Mouse (Mus musculus): ENCODE results near the gene Add3. TPM values are rescaled to one million over a fixed set of nuclear protein-coding genes. Genes with fewer than 3 reads are reported as not detected.

The Add3 gene
- polyA plus RNA-seq, 1 experiment from 2014 or later, result 119 TPM

DNA sequence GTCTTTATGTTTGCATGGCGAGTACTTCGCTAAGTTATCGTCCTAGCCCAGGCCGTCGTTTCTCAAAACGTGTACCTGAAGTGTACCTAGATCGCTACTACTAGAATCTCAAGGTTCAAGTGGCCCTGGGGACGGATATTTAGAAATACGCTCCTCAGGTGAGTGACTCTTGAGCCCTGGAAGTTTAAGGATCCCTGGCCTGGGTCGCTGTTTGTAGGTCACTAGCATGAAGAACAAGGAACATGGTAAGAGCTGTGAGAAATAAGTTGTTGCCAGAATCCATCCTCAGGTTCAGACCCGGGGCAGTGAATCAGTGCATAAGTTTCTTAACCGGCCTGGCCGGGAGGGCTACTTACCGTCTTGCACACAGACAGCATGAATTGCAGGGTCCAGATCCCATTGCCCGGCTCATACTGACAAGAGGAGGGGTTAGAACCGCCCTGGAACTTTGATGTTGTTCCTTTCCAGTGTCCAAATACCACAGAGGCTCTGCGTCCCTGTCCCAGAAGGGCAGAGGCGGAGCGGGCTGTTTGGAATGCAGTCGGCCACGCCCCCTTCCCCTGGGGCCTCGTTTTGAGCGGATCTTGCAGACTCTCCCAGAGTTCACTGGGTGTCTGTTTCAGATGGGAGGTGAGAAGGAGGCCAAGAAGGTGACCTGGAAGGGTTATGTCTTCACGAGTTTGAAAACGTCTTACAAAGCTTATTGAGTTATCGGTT, 34.7 kb upstream of the Add3 start:
- no peaks in the 10 kb centered on the region for H3K9me3 ChIP-seq (ENCODE audit: low read depth, low read length)
- TF ChIP-seq CTCF (IDR thresholded peaks at IDR 0.05; ENCODE audit: low read depth), result no peak
- H3K27me3 ChIP-seq (ENCODE audit: insufficient read depth, low read length), result no peaks in the 10 kb centered on the region
- H3K4me2 ChIP-seq, result peak overlapping the region; percentile 55
- H3K4me1 ChIP-seq (ENCODE audit: insufficient read depth), result peaks cover 34% of the 10 kb centered on the region
- WGBS, result 31% methylated on average over 26 of the region's 26 CpGs
- peak overlapping the region; percentile 77; the same call in 1 of the 2 replicates for H3K27ac ChIP-seq (ENCODE audit: low read depth)
- ATAC-seq (ENCODE audit: insufficient read depth) (peak; percentile 86), DNase-seq (peak; percentile 93)
- H3K36me3 ChIP-seq (ENCODE audit: insufficient read depth), result no peaks in the 10 kb centered on the region
- H3K9ac ChIP-seq, result no peak overlapping the region; the same call in 1 of the 2 replicates
- H3K4me3 ChIP-seq (ENCODE audit: low read depth, low read length), result no peak overlapping the region

GRCm38 (mm10) chr19:53106952-53107351, 33.3 kb upstream of the Add3 start:
- peak overlapping the region; percentile 44; the same call in 1 of the 2 replicates for H3K27ac ChIP-seq (ENCODE audit: low read depth)
- peaks cover 29% of the 10 kb centered on the region for H3K4me1 ChIP-seq (ENCODE audit: insufficient read depth)
- H3K4me3 ChIP-seq (ENCODE audit: low read depth, low read length), result no peak overlapping the region
- no peaks in the 10 kb centered on the region for H3K9me3 ChIP-seq (ENCODE audit: low read depth, low read length)
- ATAC-seq (ENCODE audit: insufficient read depth) (no peak), DNase-seq (no peak)
- no peaks in the 10 kb centered on the region for H3K27me3 ChIP-seq (ENCODE audit: insufficient read depth, low read length)
- TF ChIP-seq CTCF (IDR thresholded peaks at IDR 0.05; ENCODE audit: low read depth), result peak; percentile 28; the same call in 1 of the 2 replicates
- WGBS, result 75% methylated on average over 7 of the region's 7 CpGs
- H3K4me2 ChIP-seq, result no peak overlapping the region
- H3K36me3 ChIP-seq (ENCODE audit: insufficient read depth), result no peaks in the 10 kb centered on the region
- H3K9ac ChIP-seq, result no peak overlapping the region

GRCm38 (mm10) chr19:53107361-53108247, 32.6 kb upstream of the Add3 start:
- Histone ChIP-seq H3K9me3 (ENCODE audit: low read depth, low read length) (no peaks in the 10 kb centered on the region), H3K9ac (no peak overlapping the region), H3K27ac (ENCODE audit: low read depth) (peak overlapping the region; percentile 44; the same call in 1 of the 2 replicates), H3K36me3 (ENCODE audit: insufficient read depth) (no peaks in the 10 kb centered on the region), H3K27me3 (ENCODE audit: insufficient read depth, low read length) (no peaks in the 10 kb centered on the region), H3K4me3 (ENCODE audit: low read depth, low read length) (no peak overlapping the region), H3K4me1 (ENCODE audit: insufficient read depth) (peaks cover 22% of the 10 kb centered on the region), H3K4me2 (no peak overlapping the region)
- TF ChIP-seq CTCF (IDR thresholded peaks at IDR 0.05; ENCODE audit: low read depth), result no peak
- WGBS, result 49% methylated on average over 18 of the region's 18 CpGs
- ATAC-seq (ENCODE audit: insufficient read depth) (0 out of 2 replicates have a peak, but pooled peaks have one; percentile 23), DNase-seq (no peak)

GRCm38 (mm10) chr19:53111996-53112590, 28.1 kb upstream of the Add3 start:
- Histone ChIP-seq H3K36me3 (ENCODE audit: insufficient read depth) (no peaks in the 10 kb centered on the region), H3K27me3 (ENCODE audit: insufficient read depth, low read length) (no peaks in the 10 kb centered on the region), H3K4me3 (ENCODE audit: low read depth, low read length) (no peak overlapping the region), H3K4me2 (no peak overlapping the region), H3K4me1 (ENCODE audit: insufficient read depth) (peaks cover 9% of the 10 kb centered on the region; the same call in 1 of the 2 replicates), H3K9ac (no peak overlapping the region), H3K9me3 (ENCODE audit: low read depth, low read length) (no peaks in the 10 kb centered on the region), H3K27ac (ENCODE audit: low read depth) (no peak overlapping the region)
- TF ChIP-seq CTCF (IDR thresholded peaks at IDR 0.05; ENCODE audit: low read depth), result no peak
- WGBS, result 63% methylated on average over 7 of the region's 7 CpGs
- DNase-seq (no peak), ATAC-seq (ENCODE audit: insufficient read depth) (no peak)

DNA sequence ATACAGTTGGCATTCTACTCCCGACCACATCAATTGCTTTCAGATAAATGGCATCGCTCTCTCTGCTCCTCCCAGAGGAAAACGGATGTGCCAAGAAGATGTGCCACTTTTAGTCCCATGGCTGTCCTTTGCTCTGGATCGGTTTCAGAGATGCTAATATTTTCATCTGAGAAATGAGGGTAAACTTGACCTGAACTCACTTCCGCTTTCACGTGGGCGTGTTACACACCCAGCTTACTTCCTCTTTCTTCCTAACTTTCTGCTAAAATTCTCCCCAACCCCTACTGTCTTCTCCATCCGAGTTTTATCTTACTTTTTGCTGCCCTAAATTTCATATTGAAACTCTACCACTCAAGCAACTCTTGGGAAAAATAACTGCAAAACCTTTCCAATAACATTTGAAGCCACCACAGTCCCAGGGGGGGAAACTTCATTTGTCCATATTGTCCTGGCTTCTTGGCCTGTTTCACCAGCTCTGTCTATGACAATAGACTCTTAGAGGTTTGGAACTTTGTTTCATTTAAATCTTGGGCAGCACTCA, 20.9 kb upstream of the Add3 start:
- ATAC-seq (ENCODE audit: insufficient read depth) (no peak), DNase-seq (no peak)
- Histone ChIP-seq H3K27me3 (ENCODE audit: insufficient read depth, low read length) (no peaks in the 10 kb centered on the region), H3K36me3 (ENCODE audit: insufficient read depth) (no peaks in the 10 kb centered on the region), H3K4me1 (ENCODE audit: insufficient read depth) (0 out of 2 replicates have a peak, but pooled peaks cover 2% of the 10 kb centered on the region), H3K27ac (ENCODE audit: low read depth) (no peak overlapping the region), H3K9ac (no peak overlapping the region), H3K4me2 (no peak overlapping the region), H3K9me3 (ENCODE audit: low read depth, low read length) (no peaks in the 10 kb centered on the region; the same call in 1 of the 2 replicates), H3K4me3 (ENCODE audit: low read depth, low read length) (no peak overlapping the region)
- WGBS, result 84% methylated on average over 8 of the region's 8 CpGs
- no peak for TF ChIP-seq CTCF (IDR thresholded peaks at IDR 0.05; ENCODE audit: low read depth)

- no peak overlapping the region for H3K4me2 ChIP-seq
- TF ChIP-seq CTCF (IDR thresholded peaks at IDR 0.05; ENCODE audit: low read depth), result no peak
- no peaks in the 10 kb centered on the region for H3K36me3 ChIP-seq (ENCODE audit: insufficient read depth)
- no peak overlapping the region for H3K27ac ChIP-seq (ENCODE audit: low read depth)
- WGBS, result 81% methylated on average over 3 of the region's 3 CpGs
- no peaks in the 10 kb centered on the region for H3K27me3 ChIP-seq (ENCODE audit: insufficient read depth, low read length)
- DNase-seq (no peak), ATAC-seq (ENCODE audit: insufficient read depth) (no peak)
- no peaks in the 10 kb centered on the region; the same call in 1 of the 2 replicates for H3K9me3 ChIP-seq (ENCODE audit: low read depth, low read length)
- no peak overlapping the region for H3K9ac ChIP-seq
- H3K4me1 ChIP-seq (ENCODE audit: insufficient read depth), result 0 out of 2 replicates have a peak, but pooled peaks cover 2% of the 10 kb centered on the region
- no peak overlapping the region for H3K4me3 ChIP-seq (ENCODE audit: low read depth, low read length)
These were observed 19.8 kb upstream of the Add3 start for GRCm38 (mm10) chr19:53120483-53120882.

All from lung, embryonic 14.5 days (tissue).